Mouse (Mus musculus): ENCODE measurements around the gene Gm45713.
"Not testable (repeated sequence)": the region's sequence is repeated elsewhere in the genome, so short reads cannot be mapped to it uniquely, and the experiment has no call there.

Gene Gm45713

GRCm38 (mm10) chr7:45141914-45142313 lies 5.9 kb upstream of the Gm45713 start:
- DNase-seq (ENCODE audit: low spot score) = no peak

- no peak for DNase-seq (ENCODE audit: low spot score)
Measured at GRCm38 (mm10) chr7:45141319-45141718, 5.3 kb upstream of the Gm45713 start.

- DNase-seq (ENCODE audit: low spot score) = no peak
Measured at GRCm38 (mm10) chr7:45139904-45140723, 4.1 kb upstream of the Gm45713 start.

- no peak for DNase-seq (ENCODE audit: low spot score)
Measured at GRCm38 (mm10) chr7:45138403-45138802, 2.4 kb upstream of the Gm45713 start.

- no peak for DNase-seq (ENCODE audit: low spot score)
Measured at GRCm38 (mm10) chr7:45137171-45138006, 1.4 kb upstream of the Gm45713 start.

GRCm38 (mm10) chr7:45135370-45135769 lies 661 bp downstream of the Gm45713 start:
- no peak for DNase-seq (ENCODE audit: low spot score)

GRCm38 (mm10) chr7:45134544-45135026 lies 1.4 kb downstream of the Gm45713 start:
- no peak for DNase-seq (ENCODE audit: low spot score)

- DNase-seq (ENCODE audit: low spot score) = no peak
Measured at GRCm38 (mm10) chr7:45133446-45134159, 2.4 kb downstream of the Gm45713 start.

- no peak for DNase-seq (ENCODE audit: low spot score)
Measured at GRCm38 (mm10) chr7:45131850-45132249, 4.2 kb downstream of the Gm45713 start.

- no peak for DNase-seq (ENCODE audit: low spot score)
Measured at GRCm38 (mm10) chr7:45129776-45130512, 6.1 kb downstream of the Gm45713 start.

- DNase-seq (ENCODE audit: low spot score) = no peak
Measured at GRCm38 (mm10) chr7:45129318-45129717, 6.7 kb downstream of the Gm45713 start.

- peak; percentile 94 for DNase-seq (ENCODE audit: low spot score)
Measured at GRCm38 (mm10) chr7:45128624-45129246, 7.3 kb downstream of the Gm45713 start, which contains the start of gene Rpl13a. Gene Rpl13a (minus strand): TSS chr7:45128761.

- no peak for DNase-seq (ENCODE audit: low spot score)
Measured at GRCm38 (mm10) chr7:45127700-45128224, 8.3 kb downstream of the Gm45713 start.

- no peak for DNase-seq (ENCODE audit: low spot score)
Measured at GRCm38 (mm10) chr7:45126844-45127699, 9.0 kb downstream of the Gm45713 start.

GRCm38 (mm10) chr7:45126147-45126843 lies 9.7 kb downstream of the Gm45713 start:
- no peak for DNase-seq (ENCODE audit: low spot score)

- not testable (repeated sequence) for DNase-seq (ENCODE audit: low spot score)
Measured at GRCm38 (mm10) chr7:45125649-45126048, 10.4 kb downstream of the Gm45713 start.

- no peak for DNase-seq (ENCODE audit: low spot score)
Measured at GRCm38 (mm10) chr7:45125144-45125600, 10.9 kb downstream of the Gm45713 start.

GRCm38 (mm10) chr7:45124224-45125143 lies 11.5 kb downstream of the Gm45713 start, which contains the start of gene Rps11:
Gene Rps11 (minus strand): TSS chr7:45124439.
- DNase-seq (ENCODE audit: low spot score) = peak; percentile 97

Data from spleen, adult 12 weeks (tissue).